Mouse (Mus musculus) adrenal gland, postnatal 4 days (tissue): ENCODE data around the gene Kif12. TPM values are rescaled to one million over a fixed set of nuclear protein-coding genes. Genes with fewer than 3 reads are reported as not detected.

Source experiments
- DNase-seq, 2 experiments: peaks; one replicate each; pipeline ENCODE4 v3.0.0; 2021 to 2022; ENCODE audit warnings: low spot score in 2 of 2, mixed read lengths in 2 of 2
- total RNA-seq, 2 experiments: library from RNA; stranded (reverse); gene quantifications; 2 replicates each; pipeline ENCODE4 v1.2.3; 2021

The Kif12 gene
- total RNA-seq, 2 experiments from 2014 or later, result 0.17 to 21.6 TPM

- DNase-seq, result no peak
Measured at GRCm38 (mm10) chr4:63165636-63166035, 6.3 kb downstream of the Kif12 start.

GRCm38 (mm10) chr4:63158961-63159592 lies 12.9 kb downstream of the Kif12 start:
- peak; percentile 44 to 87 for DNase-seq

GRCm38 (mm10) chr4:63158192-63158591 lies 13.7 kb downstream of the Kif12 start:
- DNase-seq, result no peak

GRCm38 (mm10) chr4:63156726-63157634 lies 15.0 kb downstream of the Kif12 start:
- DNase-seq, result no peak

GRCm38 (mm10) chr4:63155596-63155995 lies 16.3 kb downstream of the Kif12 start:
- DNase-seq, result no peak

GRCm38 (mm10) chr4:63154699-63155098 lies 17.2 kb downstream of the Kif12 start, which contains the start of gene Ambp:
Gene Ambp (minus strand): TSS chr4:63154799.
- DNase-seq, result no peak

- DNase-seq, result no peak
Measured at GRCm38 (mm10) chr4:63154028-63154427, 17.9 kb downstream of the Kif12 start.

GRCm38 (mm10) chr4:63151127-63151526 lies 20.8 kb downstream of the Kif12 start:
- DNase-seq, result no peak

GRCm38 (mm10) chr4:63147268-63147667 lies 24.7 kb downstream of the Kif12 start:
- no peak for DNase-seq

GRCm38 (mm10) chr4:63129891-63130624 lies 41.9 kb downstream of the Kif12 start:
- DNase-seq, result no peak

GRCm38 (mm10) chr4:63124861-63125466 lies 47.0 kb downstream of the Kif12 start:
- DNase-seq, result no peak

GRCm38 (mm10) chr4:63118639-63119437 lies 53.1 kb downstream of the Kif12 start:
- peak; percentile 52 to 58 for DNase-seq

Other genes with a start within 250 kb of the Kif12 start
- 10 to 100 TPM; 18.7 to 22.7 TPM for gene Zfp618, start 206.6 kb downstream of the Kif12 start, total RNA-seq
- 100 to 1,000 TPM in 1 of 2 experiments, 10 to 100 TPM in 1; 10.4 to 267 TPM for gene Ambp, start 17.3 kb downstream of the Kif12 start, total RNA-seq
- gene Col27a1, start 41.9 kb upstream of the Kif12 start, total RNA-seq, result 10 to 100 TPM; 17.2 to 20.8 TPM
- 1 to 10 TPM; 1.2 to 1.6 TPM for gene Orm1, start 172.4 kb upstream of the Kif12 start, total RNA-seq
- 1 to 10 TPM; 1.5 to 2.1 TPM for gene Orm3, start 184.0 kb upstream of the Kif12 start, total RNA-seq
- under 1 TPM in 1 of 2 experiments, not detected in 1; 0.59 TPM for gene Orm2, start 190.3 kb upstream of the Kif12 start, total RNA-seq
- 1 to 10 TPM; 7.8 to 9.1 TPM for gene Akna, start 231.2 kb upstream of the Kif12 start, total RNA-seq